Mouse (Mus musculus) kidney, adult 2 months (tissue): ENCODE measurements around the gene Apaf1. TPM values are rescaled to one million over a fixed set of nuclear protein-coding genes. Genes with fewer than 3 reads are reported as not detected.

ENCODE experiments used
- DNase-seq: peaks from one replicate; pipeline ENCODE4 v3.0.0; 2021
- H3K27ac ChIP-seq: fragments of 200-500 bp; 2 replicates; pipeline ENCODE4 v1.5.1; 2012; ENCODE audit warnings: low read depth, low read length, control low read depth, inconsistent platforms; ENCODE audit not compliant: insufficient read depth
- H3K27me3 ChIP-seq: fragments of 200-500 bp; replicated peaks from 2 replicates; pipeline ENCODE4 v1.6.1; 2012; ENCODE audit warnings: mild to moderate bottlenecking, moderate library complexity, low read length, inconsistent platforms; ENCODE audit not compliant: control insufficient read depth, insufficient read depth
- H3K36me3 ChIP-seq: fragments of 200-500 bp; 2 replicates; pipeline ENCODE4 v1.6.1; 2012; ENCODE audit warnings: mild to moderate bottlenecking, moderate library complexity, low read length, inconsistent platforms; ENCODE audit not compliant: control insufficient read depth, insufficient read depth
- H3K4me1 ChIP-seq: fragments of 200-500 bp; 2 replicates; pipeline ENCODE4 v1.6.1; 2011; ENCODE audit warnings: low read length; ENCODE audit not compliant: control insufficient read depth, insufficient read depth
- H3K4me3 ChIP-seq: fragments of 200-500 bp; 2 replicates; pipeline ENCODE4 v1.5.1; 2011; ENCODE audit warnings: mild to moderate bottlenecking, low read depth, low read length, control low read depth; ENCODE audit not compliant: insufficient read depth
- CTCF ChIP-seq: fragments of 200-500 bp; conservative IDR thresholded peaks from 2 replicates; pipeline ENCODE4 v1.5.1; 2011; ENCODE audit warnings: low read depth, mild to moderate bottlenecking, control low read depth, low read length, moderate library complexity, mixed read lengths; ENCODE audit not compliant: insufficient read depth, insufficient read length
- POLR2A ChIP-seq: fragments of 200-500 bp; IDR thresholded peaks from one replicate; pipeline ENCODE4 v1.6.1; 2011; ENCODE audit warnings: low read depth, low read length, control low read depth
- WGBS: fragments of 180-500 bp; shearing (Covaris S2); methylation state at CpG from one replicate; pipeline ENCODE4 v1.1.7; 2018; 5-methylcytosine and 5-hydroxymethylcytosine counted together
- polyA plus RNA-seq: library from polyadenylated mRNA; depleted of rRNA; stranded (reverse); fragments of >200 nt; gene quantifications from 2 replicates; pipeline ENCODE4 v1.2.3, GENCODE M21; 2012; rRNA removed

Apaf1 gene
- polyA plus RNA-seq, 1 experiment = 4.4 TPM

DNA sequence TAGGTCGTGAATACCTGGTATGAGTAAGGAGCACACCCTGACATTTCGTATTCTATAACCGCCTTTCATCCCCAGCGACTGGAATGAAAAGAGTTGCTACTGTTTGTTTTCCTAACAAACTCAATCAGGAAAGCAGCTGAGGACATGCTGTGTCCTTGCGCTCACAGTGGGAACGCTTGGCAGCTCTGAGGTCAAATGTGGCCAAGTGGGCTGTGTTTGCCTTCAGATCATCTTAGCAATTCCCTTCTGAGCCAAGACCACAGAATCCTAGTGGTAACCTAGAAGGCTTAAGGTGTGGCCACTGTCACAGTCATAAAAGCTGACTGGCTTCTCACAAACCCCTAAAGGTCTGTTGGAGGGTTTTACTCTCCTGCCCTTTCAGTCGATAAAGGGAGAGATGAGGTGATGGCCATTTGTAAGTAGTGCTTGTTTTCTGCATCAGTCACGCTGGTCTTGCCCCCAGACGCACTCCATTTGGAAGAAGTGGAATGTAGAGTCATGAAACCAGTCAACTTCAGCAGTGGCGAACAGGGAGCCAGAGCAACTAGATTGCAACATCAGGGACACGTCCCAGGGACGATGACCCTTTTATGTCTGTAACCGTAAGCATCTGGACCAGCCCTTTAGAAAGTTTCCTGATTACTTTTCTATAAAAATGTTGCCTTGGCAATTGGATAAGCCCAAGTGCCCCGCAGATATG, 140.4 kb downstream of the Apaf1 start:
- Histone ChIP-seq H3K27me3 (no peaks in the 10 kb centered on the region), H3K27ac (no peak overlapping the region), H3K4me3 (no peak overlapping the region), H3K4me1 (no peaks in the 10 kb centered on the region), H3K36me3 (no peaks in the 10 kb centered on the region)
- 80% methylated on average over 14 of the region's 14 CpGs for WGBS
- TF ChIP-seq CTCF (no peak), POLR2A (no peak)
- DNase-seq = no peak

DNA sequence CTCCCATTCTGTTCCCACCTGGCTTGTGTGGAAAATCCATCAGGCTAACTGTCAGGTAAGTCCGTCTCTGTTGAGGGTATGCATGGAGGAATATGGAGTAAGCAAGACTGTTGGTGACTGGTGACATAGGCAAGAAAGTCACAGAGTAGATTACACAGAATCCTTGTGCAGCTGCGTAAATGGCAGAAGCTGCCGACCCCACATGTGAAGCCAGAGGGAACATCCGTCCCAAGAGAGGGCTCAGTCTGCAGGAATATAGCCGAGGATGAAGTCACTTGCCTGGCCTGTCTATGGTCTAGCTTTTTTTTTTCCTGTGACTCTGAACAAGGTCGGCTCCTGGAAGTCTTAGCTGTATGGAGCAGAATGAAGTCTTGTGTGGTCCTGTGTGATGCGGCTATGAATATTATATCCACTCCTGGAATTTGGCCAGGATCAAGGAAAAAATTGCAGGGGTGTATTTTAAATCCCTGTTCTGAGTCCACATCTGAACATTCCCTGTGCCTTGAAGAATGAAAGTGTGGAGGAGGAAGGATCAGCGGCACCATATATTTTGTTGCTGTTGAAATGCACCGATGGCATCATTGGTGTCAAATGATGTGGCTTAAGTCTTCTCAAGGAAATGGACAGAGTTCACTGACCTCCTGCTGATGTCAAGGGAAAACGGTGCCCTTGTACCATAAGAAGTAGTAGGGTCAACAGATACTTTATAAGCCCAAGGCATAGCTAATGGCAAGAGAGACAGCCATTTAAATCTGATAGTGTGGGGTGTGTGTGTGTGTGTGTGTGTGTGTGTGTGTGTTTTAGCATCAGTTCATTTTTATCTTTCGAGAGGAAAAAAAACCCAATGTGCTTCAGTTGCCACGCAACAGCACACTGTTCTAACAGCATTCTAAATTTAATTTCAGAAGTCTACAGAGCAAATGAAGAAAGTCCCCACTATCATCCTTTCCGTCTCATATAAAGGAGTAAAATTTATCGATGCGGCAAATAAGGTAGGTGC, 141.7 kb downstream of the Apaf1 start:
- no peak overlapping the region for H3K27ac ChIP-seq
- WGBS = 66% methylated on average over 15 of the region's 15 CpGs

More for the DNA sequence above, 141.7 kb downstream of the Apaf1 start:
- no peaks in the 10 kb centered on the region for H3K36me3 ChIP-seq
- H3K4me1 ChIP-seq = no peaks in the 10 kb centered on the region
- TF ChIP-seq CTCF = no peak
- no peak for TF ChIP-seq POLR2A
- H3K4me3 ChIP-seq = no peak overlapping the region
- no peak for DNase-seq
- H3K27me3 ChIP-seq = no peaks in the 10 kb centered on the region

Other genes with a start within 250 kb of the Apaf1 start
- gene Ikbip, start 170 bp upstream of the Apaf1 start, polyA plus RNA-seq = 3.4 and 5.7 TPM in 2 replicates
- 717 and 832 TPM in 2 replicates for gene Slc25a3, start 41.3 kb upstream of the Apaf1 start, polyA plus RNA-seq
- gene Tmpo, start 98.5 kb upstream of the Apaf1 start, polyA plus RNA-seq = 20.0 and 21.1 TPM in 2 replicates